Mouse (Mus musculus) telencephalon, adult 2 months (tissue): Measurements from ENCODE around the gene Tmem102.
A peak's percentile ranks its signal among the peaks of the same experiment; 100 is the strongest.

Source experiments
- DNase-seq: peaks from one replicate; pipeline ENCODE4 v3.0.0-alpha.2; 2011; ENCODE audit warnings: low read depth, low spot score

Tmem102 gene

DNA sequence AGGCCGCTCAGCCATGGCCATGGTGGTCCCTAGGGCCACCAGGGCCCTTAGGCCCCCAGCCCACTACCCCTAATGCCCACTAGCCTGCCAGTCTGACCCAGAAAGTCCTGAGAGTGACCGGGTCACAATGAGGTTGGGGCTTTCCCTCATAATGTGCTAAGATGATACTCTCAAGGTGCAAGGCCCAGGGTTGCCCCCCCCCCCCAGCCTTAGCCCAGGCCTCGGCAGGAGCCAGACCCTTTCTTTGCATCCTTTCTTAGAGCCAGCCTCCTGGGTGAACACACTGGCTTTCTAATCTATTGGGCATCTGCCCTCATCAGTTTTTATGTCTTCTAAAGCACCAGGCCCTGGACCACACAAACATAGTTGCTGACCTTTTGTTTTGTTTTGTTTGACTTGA, 16.7 kb upstream of the Tmem102 start, which contains the start of gene Spem1:
Gene Spem1 (minus strand): TSS at position 101 of the 400 bp plus-strand sequence.
- DNase-seq: no peak

DNA sequence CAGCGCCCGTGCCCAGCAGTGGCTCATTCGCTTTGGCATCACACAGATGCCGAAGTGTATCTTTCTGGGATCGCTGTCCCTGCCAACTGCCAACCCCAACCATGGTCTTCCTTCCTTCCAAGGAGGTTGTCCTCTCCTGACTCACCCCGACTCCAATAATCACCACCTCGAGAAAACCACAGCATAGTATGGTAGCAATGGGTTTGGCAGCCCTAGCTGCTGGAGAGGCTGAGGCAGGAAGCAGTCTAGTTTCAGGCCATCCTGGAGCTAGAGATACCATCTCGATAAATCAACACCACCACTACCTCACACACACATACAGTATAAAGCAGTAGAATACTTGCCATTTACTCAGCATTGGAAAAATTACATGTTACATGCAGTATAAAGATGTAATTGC, 13.4 kb upstream of the Tmem102 start:
- no peak for DNase-seq

DNA sequence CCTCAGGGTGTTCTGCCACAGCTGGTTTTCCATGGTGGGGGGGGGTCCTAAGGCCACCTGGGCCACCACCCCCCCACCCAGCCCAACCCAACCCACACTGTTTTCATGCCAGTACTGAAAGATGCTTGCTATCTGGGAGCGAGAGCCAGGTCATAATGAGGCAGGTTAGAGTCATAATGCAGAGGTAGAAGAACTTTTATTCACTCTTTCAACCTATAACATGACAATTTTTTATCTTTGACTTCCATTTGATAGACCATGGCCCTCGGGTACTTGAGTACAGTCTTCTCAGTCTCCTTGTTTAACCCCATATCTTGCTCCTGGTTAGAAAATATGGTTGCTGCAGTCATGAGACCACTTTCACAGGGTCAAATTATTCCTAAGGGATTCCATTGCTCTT, 12.9 kb upstream of the Tmem102 start, which contains the start of gene Spem2:
Gene Spem2 (minus strand): TSS at position 101 of the 400 bp plus-strand sequence.
- no peak for DNase-seq

DNA sequence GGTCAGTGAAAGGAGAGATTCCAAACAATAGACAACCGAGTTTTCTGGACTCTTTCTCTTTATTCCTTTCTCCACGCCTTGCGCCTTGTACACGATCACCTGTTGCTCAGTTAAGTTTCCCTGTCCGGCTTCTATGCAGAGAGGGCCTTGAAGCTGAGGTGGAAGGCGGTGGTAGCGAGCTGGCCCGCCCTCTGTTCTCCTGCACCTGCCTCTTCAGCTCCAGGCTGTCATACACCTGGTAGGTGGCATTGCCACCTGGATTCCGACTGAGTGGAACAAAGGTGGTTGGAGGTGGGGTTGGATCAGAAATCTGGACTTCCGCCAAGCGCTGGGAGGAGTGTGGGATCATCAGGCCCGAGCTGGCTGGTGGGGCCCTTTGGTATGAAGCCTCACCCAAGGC, 11.1 kb upstream of the Tmem102 start:
- no peak for DNase-seq

DNA sequence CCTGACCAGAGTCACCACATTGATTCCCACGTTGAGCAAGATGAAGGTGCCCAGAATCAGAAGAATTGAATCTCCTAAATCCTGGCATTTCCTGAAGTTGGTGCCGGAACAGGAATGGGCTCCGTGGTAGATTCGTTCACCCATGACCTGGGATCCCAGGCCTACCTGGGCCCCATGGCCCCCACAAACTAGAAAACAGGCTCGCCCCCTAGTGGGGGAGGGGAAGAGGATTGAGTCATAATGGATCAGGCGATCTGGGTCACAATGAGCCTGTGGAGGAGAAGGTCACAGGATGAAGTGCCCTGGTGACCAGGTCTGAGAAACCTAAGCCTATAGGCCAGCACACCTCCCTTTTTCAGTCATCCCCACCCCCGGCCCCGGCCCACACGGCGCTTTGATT, 9.7 kb upstream of the Tmem102 start, which contains the start of gene Gm39566:
Gene Gm39566 (minus strand): TSS at position 144 of the 400 bp plus-strand sequence.
- DNase-seq: no peak

DNA sequence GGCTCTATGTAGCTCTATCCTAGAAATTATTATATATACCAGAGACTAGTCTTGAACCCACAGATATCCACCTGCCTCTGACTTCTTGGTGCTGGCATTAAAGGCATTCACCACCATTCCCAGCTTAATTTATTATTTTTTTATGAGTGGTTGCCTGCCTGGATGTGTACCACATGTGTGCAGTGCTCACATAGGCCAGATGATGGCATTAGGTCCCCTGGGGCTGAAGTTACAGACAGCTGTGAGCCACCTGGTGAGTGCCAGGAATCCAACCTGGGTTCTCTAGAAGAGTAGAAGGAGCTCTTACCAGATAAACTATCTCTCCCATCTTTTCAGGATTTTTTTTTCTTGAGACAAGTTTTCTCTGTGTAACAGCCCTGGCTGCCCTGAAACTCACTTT, 4.9 kb upstream of the Tmem102 start:
- DNase-seq: no peak

DNA sequence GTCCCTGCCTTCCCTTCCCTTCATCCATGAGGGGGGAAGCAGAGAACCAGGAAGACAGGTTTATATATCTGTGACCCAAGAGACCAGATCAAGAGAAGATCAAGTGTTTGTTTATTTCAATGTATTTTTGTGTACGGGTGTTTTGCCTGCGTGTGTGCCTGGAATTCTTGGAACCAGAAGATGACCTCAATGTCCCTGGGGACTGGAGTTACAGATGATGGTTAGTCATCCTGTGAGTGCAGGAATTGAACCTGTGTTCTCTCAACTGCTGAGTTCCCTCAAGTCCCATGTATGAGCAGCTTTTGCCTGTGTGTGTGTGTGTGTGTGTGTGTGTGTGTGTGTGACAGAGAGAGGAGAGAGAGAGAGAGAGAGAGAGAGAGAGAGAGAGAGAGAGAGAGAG, 2.2 kb upstream of the Tmem102 start:
- no peak for DNase-seq

DNA sequence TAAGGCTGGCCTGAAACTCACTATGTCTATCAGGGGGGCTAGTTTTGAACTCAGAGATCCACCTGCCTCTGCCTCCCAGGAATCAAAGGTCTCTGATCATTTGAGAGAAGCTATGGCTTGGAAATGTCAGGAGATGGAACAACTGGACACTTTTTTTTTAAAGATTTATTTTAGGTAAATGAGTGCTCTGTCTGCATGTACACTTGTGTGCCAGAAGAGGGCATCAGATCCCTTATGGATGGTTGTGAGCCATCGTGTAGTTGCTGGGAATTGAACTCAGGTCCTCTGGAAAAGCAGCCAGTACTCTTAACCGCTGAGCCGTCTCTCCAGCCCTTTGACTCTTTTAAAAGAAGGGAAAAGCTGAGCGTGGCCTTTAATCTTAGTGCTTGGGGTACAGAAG, 954 bp upstream of the Tmem102 start:
- DNase-seq: no peak

DNA sequence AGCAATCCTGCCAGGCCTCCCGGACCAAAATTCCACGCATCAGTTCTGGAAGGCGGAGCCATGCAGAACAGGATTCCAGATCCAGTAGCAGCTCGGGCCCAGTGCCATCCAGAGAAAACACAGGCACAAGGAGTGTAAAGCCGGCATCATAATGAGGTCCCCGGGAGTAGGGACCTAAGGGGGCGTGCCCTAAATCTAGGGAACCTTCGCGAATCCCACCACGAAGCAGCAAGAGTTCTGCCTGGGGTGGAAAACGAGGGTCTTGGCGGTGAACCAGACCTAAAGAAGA, 828 bp downstream of the Tmem102 start:
- no peak for DNase-seq

DNA sequence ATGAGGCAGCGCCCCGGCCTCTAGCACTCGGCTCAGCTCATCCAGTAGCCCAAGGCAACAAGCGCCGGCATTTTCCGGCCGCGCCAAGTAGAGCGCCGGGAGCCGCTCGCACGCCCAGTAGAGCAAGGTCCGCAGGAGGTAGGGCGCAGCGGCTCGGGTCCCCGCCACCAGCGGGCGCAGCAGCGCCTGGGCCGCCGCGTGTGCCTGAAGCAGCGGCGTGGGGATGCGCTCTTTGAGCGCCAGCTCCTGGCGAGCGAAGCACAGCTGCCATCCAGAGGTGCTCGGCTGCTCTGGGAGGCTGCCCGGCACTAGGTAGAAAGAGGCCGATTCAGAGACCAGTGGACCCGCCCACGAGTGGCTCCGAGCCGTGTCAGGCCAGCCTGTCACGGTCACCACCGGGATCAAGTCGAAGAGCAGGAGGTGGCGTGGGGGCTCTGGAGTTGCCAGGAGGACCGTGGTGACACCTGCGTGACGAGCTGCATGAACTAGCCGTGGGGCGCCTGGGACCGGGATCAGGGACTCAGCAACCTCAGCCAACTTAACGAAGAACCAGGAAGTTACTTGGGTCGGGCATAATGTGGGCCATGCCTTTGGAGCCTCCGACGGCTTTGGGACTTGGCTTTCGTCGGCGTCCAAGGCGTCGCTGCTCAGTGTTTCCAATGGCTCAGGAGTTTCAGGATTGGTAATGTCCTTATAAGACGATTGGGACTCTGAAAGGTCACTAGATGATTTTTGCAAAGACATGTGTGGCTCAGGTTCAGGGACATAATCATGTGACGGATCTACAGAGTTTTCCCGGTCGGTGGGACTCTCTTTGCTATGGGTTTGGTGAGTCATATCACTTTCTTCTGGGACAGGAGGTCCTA, 1.4 kb downstream of the Tmem102 start:
- DNase-seq: no peak

DNA sequence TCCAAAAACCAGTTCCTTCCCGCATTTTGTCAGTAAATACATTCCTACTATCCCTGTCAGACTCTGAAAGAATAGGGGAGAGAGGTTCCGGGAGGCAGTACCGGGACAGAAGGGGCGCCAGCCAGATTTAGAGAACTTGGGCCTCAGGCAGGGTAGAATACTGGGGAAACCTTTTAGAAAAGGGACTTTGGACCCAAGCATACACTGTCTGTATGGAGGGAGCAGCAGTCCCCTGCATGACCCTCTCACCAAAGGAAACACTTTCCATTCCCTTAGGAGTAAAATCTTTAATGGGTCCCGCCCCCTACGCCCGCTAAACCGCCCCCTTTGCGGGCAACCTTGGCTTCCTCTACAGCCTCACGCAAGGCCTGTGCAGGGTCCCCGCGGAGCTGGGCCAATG, 2.1 kb downstream of the Tmem102 start:
- DNase-seq: no peak

DNA sequence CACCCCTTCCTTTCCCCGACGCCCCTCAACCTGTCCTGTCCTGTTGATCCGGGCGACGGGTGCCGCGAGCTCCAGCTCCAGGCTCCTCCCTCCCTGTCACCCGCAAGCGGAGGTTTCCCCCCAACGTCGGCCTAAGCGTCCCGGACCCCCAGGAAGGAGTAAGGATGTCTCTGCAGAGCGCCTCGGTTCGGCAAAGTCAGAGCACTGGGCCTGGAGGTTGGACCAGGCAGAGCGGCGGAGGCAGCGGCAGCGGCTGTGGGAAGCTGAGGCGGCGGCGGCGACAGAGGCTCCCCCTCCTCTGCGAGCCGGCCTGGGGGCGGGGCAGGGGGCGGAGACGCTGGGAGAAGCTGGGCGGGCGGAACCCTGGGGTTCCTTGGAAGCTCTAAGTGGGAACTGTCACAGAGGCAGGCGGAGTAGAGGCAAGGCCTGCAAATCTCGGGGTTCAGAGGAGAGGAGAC, 2.7 kb downstream of the Tmem102 start:
- peak; percentile 61 for DNase-seq

DNA sequence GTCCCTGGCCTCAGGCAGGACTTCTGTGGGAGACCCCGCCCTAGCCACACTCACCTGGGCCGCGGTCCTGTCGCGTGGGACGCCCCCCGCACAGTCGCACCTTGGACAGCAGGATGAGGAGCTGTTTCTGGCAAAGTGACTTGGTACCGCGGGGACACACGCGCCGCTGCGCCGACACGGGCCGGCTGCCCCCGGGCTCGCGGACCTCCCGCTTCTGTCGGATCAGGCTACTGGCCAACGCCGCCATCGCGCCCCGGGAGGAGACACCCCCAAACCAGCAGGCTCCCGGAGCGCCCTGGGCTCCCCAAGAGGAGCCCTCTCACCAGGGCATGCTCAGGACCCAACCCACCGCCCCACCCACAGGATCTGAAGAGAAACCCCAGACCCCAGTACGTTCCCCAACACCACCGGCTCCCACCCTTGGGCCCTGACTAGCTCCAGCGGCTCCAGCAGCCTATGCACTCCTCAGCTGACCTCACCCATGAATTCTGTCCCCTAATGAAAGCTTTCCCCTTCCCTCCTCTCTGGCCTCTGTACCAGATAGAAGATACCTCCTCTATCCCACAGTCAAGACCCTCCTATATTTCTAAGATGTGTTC, 3.9 kb downstream of the Tmem102 start, which contains the start of gene Fgf11:
Gene Fgf11 (minus strand): TSS at position 479 of the 599 bp plus-strand sequence.
- no peak for DNase-seq

DNA sequence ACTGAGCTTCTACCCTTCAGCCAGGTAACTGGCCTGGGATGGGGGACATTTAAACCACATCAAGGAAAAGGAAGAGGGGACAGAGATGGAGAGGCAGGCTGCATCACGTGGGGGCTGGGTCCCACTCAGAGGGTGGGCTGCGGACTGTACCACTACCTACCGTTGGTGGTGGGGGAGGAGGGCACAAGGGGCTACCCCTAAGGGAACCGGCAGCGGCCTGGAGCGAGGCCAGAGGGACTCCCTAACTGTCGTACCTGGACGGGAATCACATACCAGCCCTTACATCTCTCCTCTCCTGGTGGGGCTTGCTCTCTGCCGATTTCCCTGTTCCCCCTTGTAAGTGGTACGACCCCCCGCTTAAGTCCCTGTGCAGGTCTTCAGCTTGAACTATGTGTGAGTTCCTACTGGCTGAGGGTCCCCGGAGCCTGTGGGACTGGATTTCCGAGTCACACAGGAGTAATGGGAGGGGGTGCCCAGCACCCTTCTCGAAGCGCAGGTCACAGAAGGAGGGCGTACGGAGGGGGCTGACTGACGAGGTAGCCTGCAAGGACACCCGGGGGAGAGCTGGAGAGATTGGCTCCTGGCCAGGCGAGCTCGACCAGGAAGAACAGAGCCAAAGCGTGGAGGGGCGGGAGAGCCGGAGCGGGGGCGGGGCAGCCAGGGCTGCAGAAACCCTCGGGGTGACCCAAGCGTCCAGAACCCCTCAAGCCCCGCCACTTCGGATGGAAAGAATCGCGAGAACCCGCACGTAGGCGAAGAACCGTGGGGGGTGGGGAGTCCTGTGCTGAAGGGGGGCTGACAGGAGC, 4.8 kb downstream of the Tmem102 start:
- no peak for DNase-seq

DNA sequence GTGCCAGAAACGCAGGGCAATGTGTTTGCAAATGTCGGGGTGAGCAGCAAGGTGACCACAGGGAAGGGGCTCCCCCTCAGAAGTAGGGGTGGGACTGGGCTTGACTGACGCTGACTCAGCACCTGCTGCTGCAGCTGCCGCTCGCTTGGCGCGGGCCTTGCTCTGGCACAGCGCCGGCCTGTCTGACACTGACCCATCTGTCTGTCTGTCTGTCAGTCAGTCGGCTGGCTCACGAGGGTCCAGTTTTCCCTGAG, 5.4 kb downstream of the Tmem102 start:
- no peak for DNase-seq

DNA sequence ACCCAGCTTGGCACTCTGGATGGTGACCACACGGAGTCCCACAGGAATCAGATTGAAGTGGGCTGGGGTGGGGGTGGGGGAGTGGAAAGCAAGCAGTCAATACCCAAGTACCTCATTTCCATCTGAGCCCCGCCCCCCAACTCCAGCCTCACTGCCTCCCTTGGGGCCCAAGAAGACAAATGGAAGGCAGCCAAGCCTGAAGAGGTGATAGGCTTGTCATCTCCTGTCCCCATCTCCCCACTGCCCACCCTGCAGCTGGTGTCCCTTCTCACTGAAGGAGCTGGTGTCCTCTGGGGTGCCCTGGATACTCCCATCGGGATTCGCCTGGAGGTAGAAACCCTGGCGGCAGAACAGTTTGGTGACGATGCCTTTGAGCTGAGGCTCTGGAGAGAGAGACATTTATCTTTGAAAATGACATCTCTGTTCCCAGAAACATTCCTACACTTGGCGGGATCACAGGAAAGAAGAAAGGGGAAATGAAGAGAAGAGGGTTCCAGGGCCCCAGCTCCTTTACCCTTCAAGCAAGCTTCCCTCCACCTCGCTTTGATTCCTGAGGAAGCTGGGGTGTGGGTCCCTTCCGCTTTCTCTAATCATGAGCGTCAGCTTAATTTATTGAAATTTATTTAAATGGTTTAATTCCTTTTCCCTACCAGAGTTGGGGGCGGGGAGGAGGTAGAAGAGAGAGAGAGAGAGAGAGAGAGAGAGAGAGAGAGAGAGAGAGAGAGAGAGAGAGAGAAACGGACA, 5.9 kb downstream of the Tmem102 start:
- no peak for DNase-seq

DNA sequence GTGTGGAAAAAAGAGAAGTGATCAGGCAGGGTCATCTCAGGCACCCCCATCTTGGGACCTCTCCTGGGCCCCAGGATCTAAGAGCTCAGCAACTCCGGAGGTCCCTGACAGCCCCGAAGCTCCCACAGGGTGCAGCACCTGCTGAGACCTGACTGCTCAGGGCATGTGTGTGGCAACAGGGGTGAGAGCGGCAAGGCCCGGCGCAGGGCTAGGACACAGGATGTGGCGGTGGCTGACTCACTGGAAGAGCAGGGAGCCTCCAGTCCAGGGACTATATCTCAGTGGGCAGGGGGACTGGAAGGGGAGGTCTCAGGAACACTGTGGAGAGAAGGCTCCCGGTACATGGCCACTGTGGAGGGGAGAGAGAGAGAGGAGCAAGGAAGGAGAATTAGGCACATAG, 7.5 kb downstream of the Tmem102 start:
- no peak for DNase-seq

DNA sequence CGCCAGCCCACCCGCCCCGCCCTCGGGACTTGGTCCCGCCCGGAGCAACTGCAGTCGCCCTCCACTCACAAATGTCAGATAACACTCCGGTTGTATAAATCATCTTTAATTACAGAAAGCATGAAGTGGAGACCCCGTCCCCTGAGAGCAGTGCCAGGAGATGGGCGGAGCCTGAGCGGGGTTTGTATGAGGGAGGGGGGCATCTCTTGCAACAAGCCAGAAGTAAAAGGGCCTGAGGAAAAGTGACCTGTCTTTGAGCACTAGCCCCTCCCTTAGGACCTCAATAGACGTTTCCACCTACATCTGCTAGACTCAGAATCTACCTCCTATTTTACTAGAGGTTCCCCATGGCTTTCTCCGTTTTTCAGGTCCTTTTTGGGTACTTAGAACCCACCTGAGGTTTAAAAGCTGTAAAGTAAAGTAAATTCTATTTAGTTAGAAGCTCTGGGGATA, 9.4 kb downstream of the Tmem102 start:
- DNase-seq: no peak

DNA sequence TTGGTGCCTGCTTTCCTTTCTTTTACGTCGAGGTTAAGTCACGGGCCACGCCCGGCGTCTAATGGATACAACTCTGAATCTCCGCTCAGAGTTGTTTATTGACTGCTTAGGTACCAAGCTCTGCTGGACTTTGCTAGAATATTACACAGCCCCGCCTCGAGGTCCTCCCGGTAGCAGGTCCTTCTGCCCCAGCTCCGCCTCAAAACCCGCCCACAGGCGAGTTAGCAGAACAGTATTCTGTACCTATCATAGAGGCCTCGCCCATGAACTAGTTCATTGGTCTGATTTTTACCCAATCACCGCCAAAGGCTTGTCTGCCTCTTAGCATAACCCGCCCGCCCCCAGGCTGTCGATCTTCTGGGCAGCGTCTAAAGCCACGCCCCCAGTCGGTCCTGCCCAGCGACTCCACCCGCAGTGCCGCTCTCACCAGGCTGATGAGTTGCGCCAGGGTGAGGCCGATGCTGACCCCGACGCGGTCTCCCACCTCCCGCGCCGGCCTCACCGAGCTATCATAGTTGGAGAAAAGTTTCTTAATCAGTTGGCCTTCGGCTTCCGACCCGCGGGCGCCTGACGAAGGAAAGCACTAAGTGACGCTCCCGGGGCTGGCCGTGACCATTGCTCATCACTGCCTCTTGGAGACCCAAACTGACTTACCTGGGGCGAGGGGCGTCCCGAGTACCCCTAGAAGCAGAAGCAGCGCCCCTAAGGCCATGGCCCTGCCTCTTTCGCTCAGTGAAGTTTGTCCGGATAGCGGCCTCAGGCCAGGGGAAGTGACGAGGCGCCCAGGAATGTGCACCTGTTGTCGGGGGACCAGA, 10.0 kb downstream of the Tmem102 start, which contains the start of gene Chrnb1:
Gene Chrnb1 (minus strand): TSS at position 776 of the 815 bp plus-strand sequence.
- peak; percentile 94 for DNase-seq

DNA sequence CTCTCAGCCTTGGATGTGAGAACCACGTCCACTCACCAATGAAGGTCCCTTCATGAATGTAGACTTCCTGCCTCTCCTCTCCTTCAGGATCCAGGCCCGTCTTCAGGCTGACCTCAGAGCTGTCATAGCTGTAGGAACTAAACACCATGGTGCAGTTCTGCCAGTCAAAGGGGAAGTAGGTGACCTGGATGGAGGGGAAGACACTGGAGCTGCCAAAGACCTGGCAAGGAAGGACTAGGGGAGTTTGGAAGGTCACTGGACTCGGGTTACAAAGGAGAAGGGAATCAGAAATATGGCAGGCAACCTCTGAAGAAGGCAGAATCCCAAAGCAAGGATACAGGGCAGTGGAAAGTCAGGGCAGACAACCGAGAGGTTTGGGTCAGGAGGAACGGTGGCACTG, 12.0 kb downstream of the Tmem102 start:
- DNase-seq: no peak

DNA sequence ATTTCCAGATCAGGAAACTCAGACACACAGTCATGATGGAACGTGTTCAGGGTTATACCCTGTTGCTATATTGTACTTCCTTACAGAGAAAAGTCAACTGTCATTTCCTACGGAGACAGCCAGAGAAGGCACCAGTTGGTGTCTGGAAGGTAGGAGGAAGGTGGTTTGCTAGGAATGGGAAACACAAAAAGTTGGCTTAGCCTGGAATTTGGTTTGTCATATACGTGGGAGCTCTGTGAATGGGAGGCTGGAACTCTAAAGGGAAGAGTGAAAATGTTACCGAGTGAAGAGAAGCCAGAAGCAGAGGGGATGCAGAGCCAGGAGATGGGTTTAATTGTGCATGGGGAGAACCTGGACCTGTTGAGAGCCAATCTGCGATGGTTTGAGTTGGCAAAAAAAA, 14.0 kb downstream of the Tmem102 start:
- DNase-seq: no peak
